Mouse (Mus musculus) gastrocnemius, postnatal 10 days (tissue): ENCODE results near the gene Pou3f1. TPM values are rescaled to one million over a fixed set of nuclear protein-coding genes. Genes with fewer than 3 reads are reported as not detected.
"Not testable (repeated sequence)": the region's sequence is repeated elsewhere in the genome, so short reads cannot be mapped to it uniquely, and the experiment has no call there.

Experiments
- DNase-seq: peaks from one replicate; pipeline ENCODE4 v3.0.0; 2021; ENCODE audit warnings: mixed read lengths
- total RNA-seq, 2 experiments: library from RNA; stranded (reverse); gene quantifications; 2 replicates each; pipeline ENCODE4 v1.2.3; 2021

Pou3f1 gene
- total RNA-seq, 2 experiments from 2014 or later, result 2.8 to 2.9 TPM

- DNase-seq, result peak; percentile 79
Measured at GRCm38 (mm10) chr4:124693135-124693894, 36.7 kb downstream of the Pou3f1 start, which contains the start of gene Utp11. Utp11 (minus strand) TSS chr4:124693600.

DNA sequence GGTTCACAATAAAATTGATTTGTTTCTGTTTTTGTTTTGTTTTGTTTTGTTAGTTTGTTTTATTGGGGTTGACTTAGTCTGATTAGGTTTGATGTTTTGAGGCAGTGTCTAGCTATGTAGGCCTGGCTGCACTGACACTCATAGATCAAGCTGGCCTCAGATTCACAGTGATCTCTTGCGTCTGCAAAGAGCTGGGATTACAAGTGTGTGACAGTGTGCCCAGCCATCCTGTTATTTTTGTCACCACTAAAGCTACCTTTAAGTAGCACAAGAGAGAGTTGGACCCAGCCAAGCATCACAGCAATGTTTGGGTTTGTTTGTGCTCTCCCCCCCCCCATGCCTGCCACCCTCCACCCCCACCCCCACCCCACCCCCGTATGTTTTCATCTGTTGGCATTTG, 38.0 kb downstream of the Pou3f1 start:
- no peak for DNase-seq

DNA sequence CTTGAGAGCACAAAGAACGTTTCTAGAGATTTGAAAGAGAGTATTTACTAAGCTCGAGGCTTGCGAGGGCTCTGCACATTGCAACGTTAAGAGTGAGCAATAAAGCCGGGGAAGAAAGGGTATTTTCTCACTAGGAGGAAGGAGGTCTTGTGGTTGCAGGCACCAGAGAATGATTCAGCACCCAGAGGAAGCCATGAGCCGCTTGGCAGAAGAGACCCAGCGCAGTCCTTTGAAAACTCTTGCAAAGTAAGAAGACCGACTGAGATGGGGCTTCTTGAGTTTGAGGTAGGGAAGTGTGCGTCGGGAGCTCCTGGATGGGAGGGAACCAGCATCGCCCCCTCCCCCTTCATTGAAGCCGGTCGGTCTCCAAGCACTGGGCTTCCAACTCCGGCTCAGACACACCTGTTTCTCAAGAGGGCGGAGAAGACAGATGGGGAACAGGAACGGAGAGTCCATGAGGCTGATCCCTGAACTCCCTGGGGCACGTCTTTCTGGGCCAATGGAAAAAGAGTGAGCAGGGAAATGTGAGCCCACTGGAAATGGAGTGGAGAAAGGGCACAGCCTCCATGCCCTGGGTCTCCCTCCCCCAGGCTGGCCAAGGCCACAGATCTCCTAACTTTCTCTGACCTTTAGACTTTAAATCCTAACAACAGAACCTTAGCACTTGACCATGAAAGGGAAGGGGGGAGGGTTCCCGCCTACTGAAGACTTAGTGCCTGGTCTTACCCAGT, 39.3 kb downstream of the Pou3f1 start:
- no peak for DNase-seq

DNA sequence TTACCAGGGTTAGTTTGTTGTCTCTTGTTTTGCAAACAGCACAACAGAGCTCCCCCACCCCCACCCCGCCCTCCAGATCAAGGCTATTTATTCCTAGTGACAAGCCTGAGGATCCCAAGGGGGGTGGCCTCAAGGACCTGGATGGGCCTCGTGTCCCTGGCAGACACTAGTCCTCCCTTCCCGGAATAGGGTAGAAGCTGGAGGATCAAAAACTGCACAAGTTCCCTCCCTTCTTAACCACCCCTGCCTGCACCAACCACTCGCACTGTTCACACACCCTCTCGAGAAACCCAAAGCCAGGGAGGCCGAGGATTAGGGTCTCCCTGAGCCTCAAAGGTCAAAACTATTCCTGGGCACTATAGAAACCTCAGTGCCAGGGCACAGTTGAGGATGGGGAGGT, 43.2 kb downstream of the Pou3f1 start:
- peak; percentile 13 for DNase-seq

GRCm38 (mm10) chr4:124700248-124700971, 43.8 kb downstream of the Pou3f1 start, which contains the start of gene Fhl3:
Fhl3 (plus strand) TSS chr4:124700701.
- DNase-seq, result peak; percentile 79

DNA sequence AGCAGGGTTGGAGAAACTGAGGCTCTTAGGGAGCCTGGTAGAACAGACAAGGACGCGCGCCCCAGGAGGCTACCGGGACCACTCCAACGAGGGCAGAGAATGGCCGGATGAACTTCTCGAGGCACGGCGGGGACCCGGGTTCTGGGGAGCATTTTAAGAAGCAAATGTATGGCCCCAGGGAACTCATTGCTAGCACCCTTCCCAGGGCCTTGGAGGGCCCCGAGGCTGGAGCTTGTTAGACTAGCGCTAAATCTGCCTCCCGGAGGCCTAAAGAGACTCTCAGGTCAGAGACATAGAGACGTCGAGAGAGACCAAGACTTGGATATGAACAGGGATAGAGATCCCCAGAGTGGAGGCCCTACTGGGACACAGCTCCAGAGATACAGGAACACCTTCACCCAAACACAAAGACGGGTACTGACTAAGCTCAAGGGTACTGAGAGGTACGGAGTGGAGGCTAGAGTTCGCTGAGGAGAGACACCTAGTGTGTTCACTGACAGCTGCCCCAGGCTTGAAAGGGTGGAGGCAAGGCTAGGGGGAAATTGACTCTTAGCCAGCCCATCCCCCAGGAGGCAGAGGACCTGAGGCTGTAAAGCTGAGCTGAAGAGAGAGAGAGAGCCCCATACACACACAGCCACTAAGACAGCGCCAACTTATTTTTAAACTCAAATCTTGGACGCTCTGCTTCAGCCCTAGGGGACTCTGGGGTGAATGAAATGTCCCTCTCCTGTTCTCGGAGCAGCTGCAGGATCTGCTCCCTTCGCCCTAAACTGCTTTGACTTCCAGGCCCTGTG, 44.6 kb downstream of the Pou3f1 start:
- DNase-seq, result peak; percentile 49

DNA sequence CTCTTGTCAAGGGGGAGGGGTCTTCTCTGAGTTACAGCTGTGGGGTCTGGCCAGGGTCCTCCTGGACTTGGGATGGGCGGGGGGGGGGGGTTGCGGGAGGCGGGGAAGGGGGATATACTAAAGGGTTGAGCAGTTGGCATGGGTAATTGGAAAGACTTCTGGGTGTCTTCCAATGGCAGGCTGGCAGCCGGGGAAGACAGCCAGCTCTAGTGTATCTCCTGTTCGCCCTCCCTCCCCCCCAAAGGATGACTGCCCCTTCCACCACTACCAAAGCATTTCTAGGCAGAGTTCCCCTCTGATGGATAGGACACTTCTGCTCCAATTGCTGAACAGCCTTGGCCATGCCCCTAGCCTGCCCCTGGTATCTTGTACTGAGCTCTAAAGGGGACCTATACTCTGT, 45.3 kb downstream of the Pou3f1 start:
- DNase-seq, result peak; percentile 39

DNA sequence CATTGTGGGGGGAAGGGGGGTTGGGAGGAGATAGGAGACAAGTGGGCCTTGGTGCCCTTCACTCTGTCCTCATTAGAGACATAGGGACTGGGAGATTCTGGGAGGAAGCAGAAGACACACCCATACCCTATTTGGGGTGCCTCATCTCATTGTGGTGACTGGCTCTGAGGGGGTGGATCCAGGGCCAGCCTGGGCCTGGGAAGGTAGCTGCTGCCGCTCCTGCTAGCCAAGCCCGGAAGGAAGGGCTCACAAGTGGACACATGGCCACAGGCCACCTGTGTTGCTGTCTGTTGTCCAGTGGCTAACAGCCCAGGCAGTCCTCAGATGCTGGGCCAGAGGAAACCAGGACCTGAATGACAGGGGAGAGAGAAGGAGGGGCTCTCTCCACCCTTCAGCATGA, 46.8 kb downstream of the Pou3f1 start:
- DNase-seq, result peak; percentile 37

GRCm38 (mm10) chr4:124703881-124704796, 47.5 kb downstream of the Pou3f1 start:
- no peak for DNase-seq

DNA sequence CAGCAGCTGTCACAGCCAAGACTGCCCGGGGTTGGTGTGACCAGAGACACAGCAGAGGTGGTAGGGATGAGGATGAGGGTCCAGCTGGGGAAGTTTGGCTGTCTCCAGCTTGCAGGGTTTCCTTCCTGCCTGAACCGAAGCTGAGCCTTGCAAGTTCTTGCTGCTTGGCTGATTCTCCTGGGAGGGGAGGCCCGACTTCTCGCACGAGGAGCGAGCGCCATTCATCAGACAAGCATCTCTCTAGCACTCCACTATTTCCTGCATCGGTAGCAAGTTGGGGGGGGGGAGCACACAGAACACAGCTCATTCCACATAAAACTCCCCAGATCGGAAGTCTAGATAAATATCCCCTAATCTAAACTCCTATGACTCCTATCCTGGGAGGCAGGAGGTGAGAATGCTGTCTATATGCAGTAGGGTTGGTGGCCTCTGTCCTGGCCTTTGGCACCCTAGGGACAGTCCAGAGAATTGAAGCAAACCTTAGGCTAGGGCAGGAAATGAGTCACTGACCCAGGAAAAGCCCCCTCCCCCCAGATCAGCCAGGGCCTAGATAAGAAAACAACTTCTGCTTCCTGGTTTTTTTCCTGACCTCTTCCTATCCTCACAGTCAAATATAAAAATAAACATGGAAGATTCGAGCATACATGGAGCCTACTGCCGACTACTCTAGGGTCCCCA, 48.3 kb downstream of the Pou3f1 start:
- DNase-seq, result peak; percentile 43

- DNase-seq, result no peak
Measured at GRCm38 (mm10) chr4:124705661-124706269, 49.2 kb downstream of the Pou3f1 start.

GRCm38 (mm10) chr4:124707381-124708199, 51.0 kb downstream of the Pou3f1 start:
- not testable (repeated sequence) for DNase-seq

- DNase-seq, result not testable (repeated sequence)
Measured at GRCm38 (mm10) chr4:124708200-124708517, 51.6 kb downstream of the Pou3f1 start.

GRCm38 (mm10) chr4:124708518-124709477, 52.2 kb downstream of the Pou3f1 start:
- peak; percentile 88 for DNase-seq

DNA sequence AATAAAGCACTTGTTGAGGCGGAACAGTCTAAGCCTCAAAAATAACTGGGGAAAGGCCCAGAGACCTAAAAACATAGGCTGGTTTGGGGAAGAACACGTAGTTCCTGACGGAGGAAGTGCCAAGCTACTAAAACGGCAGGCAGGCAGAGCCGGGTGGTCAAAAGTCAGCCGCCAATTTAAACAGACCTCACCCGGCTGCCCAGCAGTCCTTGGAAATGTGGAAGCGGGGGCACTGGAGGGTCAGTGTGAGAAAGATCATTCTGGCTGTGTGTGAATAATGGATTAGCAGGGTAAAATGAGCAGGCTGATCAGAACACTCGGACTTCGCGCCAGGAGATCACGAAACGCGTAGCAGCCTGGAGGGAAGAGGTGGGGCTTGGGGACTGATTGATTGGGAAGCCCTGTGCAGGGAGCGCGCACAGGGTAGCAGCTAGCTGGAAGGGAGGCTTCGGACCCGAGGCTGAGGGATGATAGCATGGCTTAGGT, 53.4 kb downstream of the Pou3f1 start:
- peak; percentile 43 for DNase-seq
